Mouse (Mus musculus) granulocyte monocyte progenitor cell, adult 5-6 weeks (primary cell): Measurements from ENCODE around the gene Gm2174. TPM values are rescaled to one million over a fixed set of nuclear protein-coding genes. Genes with fewer than 3 reads are reported as not detected.

Source experiments
- ATAC-seq: replicated peaks from 2 replicates; pipeline ENCODE4 v1.8.0; 2016; ENCODE audit warnings: mild to moderate bottlenecking, moderate TSS enrichment, inconsistent platforms; ENCODE audit not compliant: poor library complexity, severe bottlenecking
- total RNA-seq, 2 experiments: library from RNA; stranded (forward) in 1 of 2; stranded (reverse) in 1 of 2; fragments of 200-712, 200-1000 nt in 1 of 2; fragments of >200 nt in 1 of 2; fragmentation: Nextera tagmentation in 1 of 2; gene quantifications; 2 replicates each; pipeline ENCODE4 v1.2.3; 2014 to 2017

Gene Gm2174
- total RNA-seq (2014; fragmentation: Nextera tagmentation) (1.9 TPM in 1 of 2 replicates, not detected in the other), total RNA-seq (2017) (30.0 and 112 TPM in 2 replicates)

DNA sequence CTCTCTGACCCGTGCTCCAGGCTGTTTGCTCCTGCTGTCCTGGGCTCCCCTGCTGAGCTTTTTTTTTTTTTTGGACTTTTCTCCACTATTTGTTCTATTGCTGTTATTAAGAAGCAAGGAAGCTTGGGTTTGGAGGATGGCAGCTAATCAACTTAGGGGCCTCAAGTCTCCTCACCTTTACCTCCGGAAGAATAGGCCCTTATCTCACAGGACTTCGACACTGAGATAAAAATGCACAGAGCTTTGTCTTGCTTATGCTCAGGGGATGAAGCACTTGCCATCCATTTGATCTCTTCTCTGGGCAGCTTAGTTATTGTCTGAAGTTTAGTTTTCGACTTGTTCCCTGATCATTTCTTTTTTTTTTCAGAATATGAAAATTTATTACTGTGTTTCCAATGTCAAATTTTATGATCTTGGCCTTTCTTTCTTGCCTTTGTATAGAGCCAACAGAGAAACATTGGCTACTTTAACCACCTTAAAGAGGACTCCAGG, at the start of gene Gm2174:
Gene Gm2174, plus strand, starts transcription at position 442 of the 492 bp plus-strand sequence.
- ATAC-seq = no peak

DNA sequence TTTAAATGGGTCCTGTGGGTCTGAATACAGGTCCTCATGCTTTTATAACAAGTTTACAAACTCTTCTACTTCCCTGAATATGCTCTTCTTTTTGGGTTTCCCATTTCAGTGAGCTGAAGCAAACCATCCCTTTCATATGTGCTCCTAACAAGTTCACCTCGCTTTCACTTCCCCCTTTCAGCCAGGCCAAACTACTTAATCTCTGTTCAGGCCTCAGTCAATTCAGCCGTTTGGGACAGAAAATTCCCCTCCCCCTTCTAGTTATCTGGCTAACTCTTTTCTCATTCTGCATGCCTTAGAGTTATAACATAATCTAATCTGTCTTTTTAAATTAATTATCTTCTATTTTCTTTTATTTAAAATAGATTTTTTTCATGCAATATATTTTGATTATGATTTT, 43.1 kb upstream of the Gm2174 start:
- peak; percentile 78 for ATAC-seq

GRCm38 (mm10) chrX:56405482-56405881, 42.3 kb upstream of the Gm2174 start:
- ATAC-seq = no peak

DNA sequence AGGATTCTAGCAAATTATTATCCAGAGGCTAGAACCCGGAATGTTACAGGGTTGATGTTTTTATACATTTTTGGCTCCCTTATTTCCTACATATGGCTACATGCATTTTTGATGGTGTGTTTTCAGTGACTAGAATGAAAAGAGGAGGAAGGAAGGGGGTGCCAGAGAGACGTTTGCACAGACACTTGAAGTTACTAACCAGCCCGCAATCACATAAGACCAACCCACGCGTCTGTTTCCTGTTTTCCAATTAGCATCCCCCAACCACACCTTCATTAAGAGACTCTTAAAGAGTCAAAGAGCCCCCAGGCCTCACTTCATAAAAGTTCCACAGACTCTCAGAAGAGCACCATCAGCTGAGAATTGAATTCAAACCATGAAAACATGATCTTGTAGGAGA, 41.6 kb upstream of the Gm2174 start:
- peak; percentile 37; the same call in 1 of the 2 replicates for ATAC-seq

DNA sequence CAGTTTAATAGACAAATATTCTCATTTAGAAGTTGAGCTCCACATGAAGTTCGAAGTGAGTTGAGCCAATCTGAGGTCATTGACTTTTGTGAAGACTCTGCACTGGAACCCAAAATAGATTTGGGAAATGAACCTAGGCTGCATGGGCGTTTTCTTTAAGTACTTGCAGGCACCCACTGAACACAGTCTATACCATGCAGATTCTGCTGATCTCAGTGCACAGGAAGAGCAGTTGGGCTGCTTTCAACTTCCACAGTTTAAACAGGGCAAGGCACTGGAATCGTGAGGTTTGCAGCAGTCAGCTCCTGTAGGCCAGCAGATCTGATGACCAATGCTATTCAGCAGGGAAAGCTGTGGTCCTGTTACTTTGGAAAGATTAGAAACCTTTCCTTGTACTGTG, 31.5 kb upstream of the Gm2174 start:
- peak; percentile 50 for ATAC-seq

DNA sequence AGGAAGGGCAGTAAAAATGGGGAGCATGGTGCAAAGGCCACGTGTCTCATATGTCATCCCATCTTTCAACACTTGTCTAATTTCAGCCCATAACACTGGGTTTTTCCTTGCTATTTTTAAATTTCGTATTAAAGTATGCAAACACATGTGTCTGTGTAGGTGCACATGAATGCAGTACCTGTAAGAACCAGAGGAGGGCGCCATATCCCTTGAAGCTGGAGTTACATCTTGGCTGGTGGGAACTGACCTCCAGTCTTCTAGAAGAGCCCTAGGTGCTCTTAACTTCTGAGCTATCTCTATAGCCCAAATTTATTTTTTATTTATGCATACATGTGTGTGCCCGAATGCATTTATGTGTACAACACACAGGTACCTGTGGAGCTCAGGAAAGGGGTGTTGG, 30.2 kb upstream of the Gm2174 start:
- peak; percentile 58 for ATAC-seq

GRCm38 (mm10) chrX:56430601-56431000, 17.2 kb upstream of the Gm2174 start:
- ATAC-seq = no peak

DNA sequence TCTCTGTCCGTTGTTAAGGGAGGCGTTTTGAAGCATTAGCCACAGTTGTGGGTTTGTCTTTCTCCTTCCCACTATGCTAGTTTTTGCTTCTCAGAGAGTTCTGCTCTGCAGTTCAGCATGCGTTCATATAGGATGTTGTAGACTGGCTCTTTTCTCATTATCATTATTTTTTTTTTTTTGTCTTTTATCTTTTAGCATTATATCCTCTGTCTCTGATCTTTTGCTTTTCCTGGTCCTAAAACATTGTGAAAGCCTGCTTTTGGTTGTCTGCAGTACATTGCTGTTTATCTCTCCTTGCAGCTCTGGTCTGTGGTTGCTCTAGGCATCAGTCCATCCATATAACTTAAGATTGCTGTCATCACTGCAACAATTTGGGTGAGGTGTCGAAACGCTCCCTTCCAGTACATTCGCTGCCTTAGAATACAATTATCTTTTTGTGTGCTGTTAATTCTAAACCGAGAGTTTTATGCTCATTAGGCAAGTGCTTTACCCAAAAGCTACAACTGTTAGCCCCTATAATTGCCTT, 11.9 kb upstream of the Gm2174 start:
- peak; percentile 37; the same call in 1 of the 2 replicates for ATAC-seq

DNA sequence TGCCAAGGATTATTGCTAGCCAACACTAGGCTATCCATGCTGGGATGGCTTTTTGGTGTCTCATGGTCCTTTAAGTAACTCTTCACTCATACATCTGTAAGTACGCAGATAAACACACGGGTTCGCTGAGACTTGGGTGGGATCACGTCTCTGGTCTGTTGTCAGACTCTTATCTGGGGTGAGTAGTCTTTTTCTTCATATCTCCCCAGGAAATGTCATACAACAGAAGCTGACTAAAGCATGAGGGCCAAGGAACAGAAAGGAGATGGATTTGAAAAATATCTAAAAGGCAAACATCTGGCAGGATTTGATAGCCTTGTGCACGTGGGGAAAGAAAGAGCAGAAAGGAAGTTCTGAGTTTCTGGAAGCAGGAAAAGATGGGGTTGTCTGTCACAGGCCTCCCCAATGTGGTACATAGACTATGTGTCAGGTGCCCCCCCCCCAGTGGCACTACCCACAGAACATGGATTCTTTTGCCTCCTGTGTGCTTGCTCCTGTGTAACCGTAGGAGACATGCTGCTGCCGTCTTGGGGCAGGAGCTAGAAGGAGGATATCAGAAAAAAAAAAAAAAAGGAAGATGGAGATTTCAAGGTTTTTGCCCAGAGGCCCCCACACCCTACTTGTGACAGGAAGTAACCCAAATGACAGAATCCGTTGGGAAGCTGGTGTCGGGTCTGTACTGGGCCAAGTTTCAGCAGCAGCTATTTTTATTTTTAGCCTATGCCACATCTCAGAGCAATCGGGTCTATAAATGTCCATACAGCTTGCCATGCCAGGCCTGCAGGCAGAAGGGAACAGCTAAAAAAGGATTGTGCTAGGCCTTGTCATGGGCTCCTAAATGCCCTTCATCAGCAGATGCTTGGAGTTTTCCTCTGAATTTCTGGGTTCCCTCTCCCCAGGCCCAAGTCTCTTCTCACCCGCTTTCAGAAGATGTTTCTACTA, 1.0 kb upstream of the Gm2174 start:
- peak; percentile 72 for ATAC-seq

DNA sequence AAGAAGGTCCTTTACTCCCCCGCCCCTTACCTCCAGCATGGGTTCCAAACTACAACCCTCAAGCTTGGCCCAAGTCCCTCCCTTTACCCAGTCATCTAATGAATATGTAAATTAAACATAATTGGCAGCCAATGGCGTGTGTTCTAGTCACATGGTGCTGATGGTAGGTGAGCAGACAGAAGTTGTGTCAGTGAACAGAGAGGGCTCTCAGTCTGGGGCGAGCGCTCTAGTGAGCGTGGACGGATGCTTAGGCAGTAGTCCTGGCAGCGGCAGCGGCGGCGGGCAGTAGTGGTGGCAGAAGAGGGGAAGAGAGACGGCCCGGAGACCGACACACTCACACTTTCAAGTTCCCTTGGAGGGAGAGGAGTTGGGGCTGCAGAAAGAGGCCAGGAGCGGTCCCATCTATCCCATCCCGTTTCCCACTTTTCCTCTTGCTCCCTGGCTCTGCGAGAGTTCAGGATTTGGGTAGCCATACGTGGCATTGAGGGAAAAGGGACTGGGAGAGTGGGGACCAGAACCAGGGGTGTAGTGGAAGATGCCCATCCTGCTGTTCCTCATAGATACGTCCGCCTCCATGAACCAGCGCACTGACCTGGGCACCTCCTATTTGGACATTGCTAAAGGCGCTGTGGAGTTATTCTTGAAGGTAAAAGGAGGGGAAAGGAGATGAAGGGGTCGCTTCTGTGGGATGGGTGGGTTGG, 7.1 kb downstream of the Gm2174 start, which contains the start of gene Ints6l:
Gene Ints6l, plus strand, starts transcription at position 187 of the 701 bp plus-strand sequence.
- ATAC-seq = peak; percentile 66

GRCm38 (mm10) chrX:56455372-56456246, 7.8 kb downstream of the Gm2174 start:
- peak; percentile 81 for ATAC-seq

- peak; percentile 38 for ATAC-seq
These were observed 8.6 kb downstream of the Gm2174 start for GRCm38 (mm10) chrX:56456379-56456778.

- ATAC-seq = peak; percentile 85
These were observed 14.5 kb downstream of the Gm2174 start for GRCm38 (mm10) chrX:56462020-56462933.

DNA sequence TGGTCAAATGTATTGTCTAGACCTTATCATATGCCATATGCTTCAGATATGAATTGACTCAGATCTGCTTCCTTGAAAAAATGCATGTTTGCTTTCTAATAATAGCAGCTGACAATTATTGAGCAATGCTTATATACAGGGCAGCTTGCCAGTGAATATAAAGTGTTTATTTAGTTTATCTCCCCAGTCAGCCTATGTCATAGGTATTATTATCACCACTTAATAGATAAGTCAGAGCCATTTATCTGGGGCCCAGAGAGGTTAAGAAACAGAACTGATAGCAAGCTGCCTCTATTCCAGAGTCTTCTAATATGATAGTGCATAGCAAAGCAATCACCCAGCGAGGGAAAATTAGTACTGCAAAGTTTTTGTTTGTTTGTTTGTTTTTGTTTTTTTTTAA, 17.1 kb downstream of the Gm2174 start:
- no peak for ATAC-seq

- ATAC-seq = 0 out of 2 replicates have a peak, but pooled peaks have one; percentile 17
These were observed 19.9 kb downstream of the Gm2174 start for GRCm38 (mm10) chrX:56467688-56468087.

DNA sequence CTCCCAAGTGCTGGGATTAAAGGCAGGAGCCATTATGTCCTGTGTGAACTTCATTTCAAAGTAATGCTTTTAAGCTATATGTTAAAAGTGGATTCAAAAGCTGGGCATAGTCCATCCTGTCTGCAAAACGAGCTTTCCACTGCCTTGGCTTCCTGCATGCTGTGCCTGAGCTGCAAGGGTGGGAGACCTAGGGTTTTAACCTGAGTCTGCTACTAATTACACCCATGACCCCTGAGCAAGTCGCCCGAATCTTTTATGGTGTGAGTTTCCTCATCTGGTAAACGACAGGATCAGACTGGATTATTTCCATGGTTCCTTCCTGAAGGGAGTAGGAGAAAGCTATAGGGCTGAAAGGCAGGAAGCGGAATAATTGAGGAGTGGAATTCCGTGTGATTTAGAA, 20.7 kb downstream of the Gm2174 start:
- ATAC-seq = no peak

DNA sequence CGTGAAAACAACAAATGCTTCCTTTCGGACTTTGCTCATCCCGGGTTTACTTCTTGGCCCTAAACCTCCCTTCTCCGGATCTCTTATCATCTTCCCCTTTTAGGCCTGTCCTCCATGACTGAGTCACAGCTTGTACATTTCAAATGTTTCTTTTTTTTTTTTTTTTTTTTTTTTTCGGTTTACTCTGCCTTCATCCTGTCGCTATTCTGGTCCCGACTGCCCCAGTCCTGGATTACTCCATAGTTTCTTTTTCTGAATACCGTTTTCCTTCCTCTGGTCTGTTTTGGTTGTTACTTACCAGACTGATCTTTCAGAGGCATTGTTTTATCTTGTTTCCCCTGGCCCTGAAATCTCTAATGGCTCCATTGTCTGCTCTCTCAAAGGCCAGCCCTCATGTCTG, 26.3 kb downstream of the Gm2174 start:
- peak; percentile 70 for ATAC-seq

DNA sequence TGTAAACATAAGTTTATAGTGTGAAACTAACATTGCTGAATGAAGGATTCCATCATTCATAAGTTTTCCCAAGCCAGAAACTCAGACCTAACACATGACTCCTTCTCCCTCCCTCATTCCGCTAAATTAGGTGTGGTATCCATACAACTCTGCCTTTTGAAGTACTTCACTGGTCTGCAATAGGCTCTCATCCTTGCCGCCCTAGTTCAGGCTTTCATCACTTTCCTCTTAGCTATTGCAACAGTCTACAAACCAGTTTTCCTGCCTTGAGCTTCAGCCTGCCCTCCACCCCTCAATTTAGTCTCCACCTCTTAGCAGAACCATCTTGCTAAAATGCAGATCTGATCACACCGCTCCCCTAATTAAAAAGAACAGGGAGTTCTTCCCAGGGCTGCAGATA, 29.8 kb downstream of the Gm2174 start:
- peak; percentile 72 for ATAC-seq

DNA sequence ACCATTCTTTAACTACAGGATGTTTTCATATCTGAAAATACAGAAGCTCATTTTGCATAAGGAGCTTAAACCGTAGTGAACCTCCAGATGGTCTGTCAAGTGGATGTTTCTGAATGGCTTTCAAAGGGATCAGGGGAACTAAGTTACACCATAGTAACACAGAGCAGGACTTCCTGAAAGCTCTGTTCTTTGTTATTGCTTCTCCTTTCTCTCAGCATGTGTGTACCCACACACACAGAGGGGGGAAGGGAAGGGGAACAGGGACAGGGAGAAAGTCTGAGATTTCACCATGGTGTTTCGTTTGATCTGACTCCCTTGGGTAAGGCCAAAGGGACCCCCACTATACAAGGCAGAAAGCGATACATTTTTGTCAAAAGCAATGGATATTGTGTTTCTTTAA, 34.1 kb downstream of the Gm2174 start:
- peak; percentile 100 for ATAC-seq
